Mouse (Mus musculus) megakaryocyte progenitor cell, adult 5-6 weeks (primary cell): Measurements from ENCODE around the gene Nemp2. TPM values are rescaled to one million over a fixed set of nuclear protein-coding genes. Genes with fewer than 3 reads are reported as not detected.
"Not testable (repeated sequence)": the region's sequence is repeated elsewhere in the genome, so short reads cannot be mapped to it uniquely, and the experiment has no call there.

ENCODE experiments used
- ATAC-seq: replicated peaks from 2 replicates; pipeline ENCODE4 v1.8.0; 2016; ENCODE audit warnings: mild to moderate bottlenecking, moderate TSS enrichment, inconsistent platforms; ENCODE audit not compliant: poor library complexity
- total RNA-seq, 2 experiments: library from RNA; stranded (forward) in 1 of 2; stranded (reverse) in 1 of 2; fragments of 157-497, 149-512 nt in 1 of 2; fragments of 200-1000 nt in 1 of 2; gene quantifications; 2 replicates each; pipeline versions ENCODE4 v1.2.3 to v1.2.4; 2015 to 2017

Nemp2 gene
- total RNA-seq, 2 experiments from 2014 or later, result 6.5 to 11.1 TPM

GRCm38 (mm10) chr1:52652601-52653253 is 22.2 kb downstream of the Nemp2 start:
- ATAC-seq, result peak; percentile 27; the same call in 1 of the 2 replicates

GRCm38 (mm10) chr1:52653366-52653765 is 22.9 kb downstream of the Nemp2 start:
- ATAC-seq, result peak; percentile 84

- peak; percentile 89 for ATAC-seq
Observed at GRCm38 (mm10) chr1:52655153-52655552, 24.6 kb downstream of the Nemp2 start.

GRCm38 (mm10) chr1:52658160-52658559 is 27.7 kb downstream of the Nemp2 start:
- ATAC-seq, result no peak

GRCm38 (mm10) chr1:52660278-52660677 is 29.8 kb downstream of the Nemp2 start:
- no peak for ATAC-seq

GRCm38 (mm10) chr1:52660765-52661164 is 30.3 kb downstream of the Nemp2 start:
- ATAC-seq, result no peak

- ATAC-seq, result no peak
Observed at GRCm38 (mm10) chr1:52663228-52663627, 32.7 kb downstream of the Nemp2 start.

- ATAC-seq, result no peak
Observed at GRCm38 (mm10) chr1:52668743-52669323, 38.3 kb downstream of the Nemp2 start.

GRCm38 (mm10) chr1:52669931-52670330 is 39.4 kb downstream of the Nemp2 start:
- no peak for ATAC-seq

- no peak for ATAC-seq
Observed at GRCm38 (mm10) chr1:52675561-52676551, 45.4 kb downstream of the Nemp2 start.

- 0 out of 2 replicates have a peak, but pooled peaks have one; percentile 31 for ATAC-seq
Observed at GRCm38 (mm10) chr1:52676621-52677020, 46.1 kb downstream of the Nemp2 start.

- no peak for ATAC-seq
Observed at GRCm38 (mm10) chr1:52683550-52683949, 53.0 kb downstream of the Nemp2 start.

- ATAC-seq, result no peak
Observed at GRCm38 (mm10) chr1:52687636-52688035, 57.1 kb downstream of the Nemp2 start.

- ATAC-seq, result not testable (repeated sequence)
Observed at GRCm38 (mm10) chr1:52694456-52694855, 64.0 kb downstream of the Nemp2 start.

Other genes starting within 250 kb of the Nemp2 start
- 43.3 and 44.0 TPM in 2 replicates for gene Nab1, start 130.0 kb upstream of the Nemp2 start, total RNA-seq (2015)
- gene Nab1, start 130.0 kb upstream of the Nemp2 start, total RNA-seq (2017), result 35.0 and 36.6 TPM in 2 replicates
- gene Mfsd6, start 96.8 kb downstream of the Nemp2 start, total RNA-seq (2015), result 5.4 and 6.2 TPM in 2 replicates
- 3.5 and 5.0 TPM in 2 replicates for gene Mfsd6, start 96.8 kb downstream of the Nemp2 start, total RNA-seq (2017)
- gene Inpp1, start 187.0 kb downstream of the Nemp2 start, total RNA-seq (2015), result 9.8 and 14.7 TPM in 2 replicates
- 8.5 and 23.8 TPM in 2 replicates for gene Inpp1, start 187.0 kb downstream of the Nemp2 start, total RNA-seq (2017)
- gene Hibch, start 214.2 kb downstream of the Nemp2 start, total RNA-seq (2015), result 51.9 and 62.8 TPM in 2 replicates
- 98.5 and 170 TPM in 2 replicates for gene Hibch, start 214.2 kb downstream of the Nemp2 start, total RNA-seq (2017)